In the genomic region with DNA sequence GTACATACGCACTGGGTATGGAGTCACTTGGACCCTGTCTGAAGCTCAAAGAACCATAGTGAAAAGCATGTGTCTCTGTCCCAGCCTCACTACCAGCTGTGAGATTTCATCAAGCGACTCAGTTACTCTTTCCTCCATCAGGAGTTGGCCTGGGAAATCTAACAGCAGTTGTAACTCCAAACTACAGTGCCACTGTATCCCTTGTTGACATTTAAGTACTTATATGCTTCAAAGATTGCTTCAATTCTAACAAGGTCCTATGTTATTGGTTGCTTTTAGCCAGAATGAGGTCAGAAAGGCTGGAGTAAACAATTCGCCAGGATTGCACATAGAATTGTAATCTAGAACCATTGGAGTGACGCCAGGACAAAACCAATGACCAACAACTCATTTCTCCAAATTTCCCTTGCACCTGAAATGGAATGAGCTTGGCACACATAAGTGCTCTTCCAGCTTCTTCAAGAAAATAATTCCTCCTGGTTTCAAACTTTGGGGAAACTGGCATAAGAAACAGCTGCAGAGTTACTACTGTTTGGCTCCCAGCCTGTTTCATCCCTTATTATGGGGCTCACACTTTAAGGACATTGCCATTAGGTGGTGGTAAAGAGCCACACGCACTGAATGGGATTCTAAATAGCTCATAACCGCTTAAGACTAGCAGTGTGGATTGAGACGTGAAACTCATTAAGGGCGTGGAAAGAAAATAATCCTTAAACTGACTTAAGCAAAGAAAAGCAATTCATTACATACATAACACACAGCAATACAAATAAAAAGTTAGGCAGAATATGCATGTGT, we compare ENCODE assay signal across 10 mouse cellular contexts. TPM values are rescaled to one million over a fixed set of nuclear protein-coding genes. Genes with fewer than 3 reads are reported as not detected.
A peak's percentile ranks its signal among the peaks of the same experiment; 100 is the strongest.
DNase-seq lines count a peak whose midpoint lies in the region; ATAC-seq and TF ChIP-seq lines count a peak whose summit lies in the region.
"Had no signal": no experiment of that assay in that cellular context is flagged by ENCODE, and none has a peak within 500 bp of the region (broad histone marks: within the 10 kb centered on the region; RNA-seq: fewer than 3 reads in every experiment).

No protein-coding gene starts in this region.

- DNase-seq in heart, postnatal 4 days: peak; percentile 9
- no peak for DNase-seq in heart, embryonic 10.5 days (ENCODE audit: low spot score)
- DNase-seq in A20 (ENCODE audit: low read depth, low spot score): peak; percentile 35
- DNase-seq in kidney, postnatal 4 days: peak; percentile 31 to 32
- DNase-seq in right cerebral cortex, postnatal 36 days (ENCODE audit: low spot score in 2 of 2): no peak
- DNase-seq: layer of hippocampus, adult 9-11 months had no signal

- H3K4me3 ChIP-seq in heart, embryonic 10.5 days: no peak overlapping the region
- no peak overlapping the region for H3K4me3 ChIP-seq in E14TG2a.4 (replicated peaks; ENCODE audit: low read length)
- H3K4me3 ChIP-seq: midbrain, embryonic 12.5 days had no signal

- no peak overlapping the region for H3K27ac ChIP-seq in heart, embryonic 10.5 days
- H3K27ac ChIP-seq: midbrain, embryonic 12.5 days had no signal

- no peak; the same call in 1 of the 2 replicates for ATAC-seq in granulocyte monocyte progenitor cell, adult 5-6 weeks (replicated peaks; ENCODE audit: poor library complexity, severe bottlenecking)
- ATAC-seq: forebrain, embryonic 16.5 days had no signal

- H3K9me3 ChIP-seq in heart, embryonic 10.5 days: no peaks in the 10 kb centered on the region
- no peaks in the 10 kb centered on the region for H3K9me3 ChIP-seq in E14TG2a.4 (ENCODE audit: low read length)
- H3K9me3 ChIP-seq: midbrain, embryonic 12.5 days had no signal

- no peaks in the 10 kb centered on the region for H3K4me1 ChIP-seq in heart, embryonic 10.5 days
- no peaks in the 10 kb centered on the region for H3K4me1 ChIP-seq in E14TG2a.4 (replicated peaks; ENCODE audit: low read depth, low read length)
- H3K4me1 ChIP-seq: midbrain, embryonic 12.5 days had no signal

- H3K27me3 ChIP-seq in heart, embryonic 10.5 days (ENCODE audit: insufficient read depth, poor library complexity, severe bottlenecking): peaks cover 15% of the 10 kb centered on the region
- H3K27me3 ChIP-seq in E14TG2a.4 (ENCODE audit: insufficient read depth, low read length): no peaks in the 10 kb centered on the region; the same call in 1 of the 2 replicates
- H3K27me3 ChIP-seq: midbrain, embryonic 12.5 days had no signal

- H3K36me3 ChIP-seq in heart, embryonic 10.5 days: no peaks in the 10 kb centered on the region
- no peaks in the 10 kb centered on the region for H3K36me3 ChIP-seq in E14TG2a.4 (ENCODE audit: insufficient read depth, low read length)
- H3K36me3 ChIP-seq: midbrain, embryonic 12.5 days had no signal

- WGBS in heart, embryonic 10.5 days: 57% methylated on average over 8 of the region's 8 CpGs

- TF ChIP-seq CTCF in E14TG2a.4 (conservative IDR thresholded peaks at IDR 0.05; ENCODE audit: low read length): peak; percentile 21; the same call in 1 of the 2 replicates

RNA-seq across cellular contexts. Expression of a gene that starts 13.8 kb away (rescaled TPM):
- under 1 TPM in 1 of 2 experiments, not detected in 1; 0.14 TPM for total RNA-seq in heart, postnatal 4 days (2021)
- 1.3 and 3.0 TPM in 2 replicates for polyA plus RNA-seq in heart, embryonic 10.5 days (2016; fragmentation: Nextera tagmentation; extraction: Ambion mirVana)
- not detected in 2 replicates for total RNA-seq in granulocyte monocyte progenitor cell, adult 5-6 weeks (2014; fragmentation: Nextera tagmentation)
- 0.13 TPM in 1 of 2 replicates, not detected in the other for total RNA-seq in granulocyte monocyte progenitor cell, adult 5-6 weeks (2017)

Comparison
In these comparisons a context has a peak if more than half of its experiments do, and no peak if none do; other contexts are left out.
1. DNase-seq: peak in heart, postnatal 4 days (single experiment), A20 (single experiment) and kidney, postnatal 4 days (2 of 2); none in heart, embryonic 10.5 days (single experiment) and right cerebral cortex, postnatal 36 days (0 of 2).